Mouse (Mus musculus) limb, embryonic 13.5 days (tissue): ENCODE results near the gene Cct7. TPM values are rescaled to one million over a fixed set of nuclear protein-coding genes. Genes with fewer than 3 reads are reported as not detected.
A peak's percentile ranks its signal among the peaks of the same experiment; 100 is the strongest.

ENCODE experiments used
- ATAC-seq: fragments of 200-750 bp; cut with Nextera tagmentation; 2 replicates; pipeline ENCODE4 v1.8.0; 2017; ENCODE audit warnings: low read depth, moderate number of reproducible peaks, moderate TSS enrichment; ENCODE audit not compliant: low FRiP score
- H3K27ac ChIP-seq: fragments of 300-500 bp; sonication (generic); 2 replicates; pipeline ENCODE4 v1.5.1; 2015; ENCODE audit warnings: inconsistent platforms, mild to moderate bottlenecking, moderate library complexity
- H3K27me3 ChIP-seq: fragments of 300-500 bp; sonication (generic); 2 replicates; pipeline ENCODE4 v1.6.1; 2015; ENCODE audit warnings: mild to moderate bottlenecking, inconsistent platforms
- H3K36me3 ChIP-seq: fragments of 300-500 bp; sonication (generic); 2 replicates; pipeline ENCODE4 v1.6.1; 2015; ENCODE audit warnings: inconsistent platforms, mild to moderate bottlenecking, moderate library complexity
- H3K4me1 ChIP-seq: fragments of 300-500 bp; sonication (generic); 2 replicates; pipeline ENCODE4 v1.6.1; 2015; ENCODE audit warnings: inconsistent platforms
- H3K4me2 ChIP-seq: fragments of 300-500 bp; sonication (generic); replicated peaks from 2 replicates; pipeline ENCODE4 v1.6.1; 2015; ENCODE audit warnings: inconsistent platforms, mild to moderate bottlenecking, moderate library complexity
- H3K4me3 ChIP-seq: fragments of 300-500 bp; sonication (generic); 2 replicates; pipeline ENCODE4 v1.5.1; 2015; ENCODE audit warnings: moderate library complexity, mild to moderate bottlenecking, inconsistent platforms
- H3K9ac ChIP-seq: fragments of 300-500 bp; sonication (generic); 2 replicates; pipeline ENCODE4 v1.6.1; 2015; ENCODE audit warnings: mild to moderate bottlenecking, inconsistent platforms
- H3K9me3 ChIP-seq: fragments of 300-500 bp; sonication (generic); 2 replicates; pipeline ENCODE4 v1.6.1; 2016; ENCODE audit warnings: inconsistent platforms
- WGBS: fragments of 180-500 bp; shearing (Covaris S2); methylation state at CpG from one replicate; pipeline ENCODE4 v1.1.7; 2015; 5-methylcytosine and 5-hydroxymethylcytosine counted together
- polyA plus RNA-seq: library from polyadenylated mRNA; unstranded; fragments of >200 nt; fragmentation: Nextera tagmentation; extraction: Ambion mirVana; gene quantifications from 2 replicates; pipeline ENCODE4 v1.2.1, GENCODE M21; 2015

Gene Cct7
- polyA plus RNA-seq, 1 experiment from 2014 or later: 493 TPM

GRCm38 (mm10) chr6:85489717-85490116 is 38.4 kb downstream of the Cct7 start:
- Histone ChIP-seq H3K36me3 (no peaks in the 10 kb centered on the region), H3K27me3 (peaks cover 60% of the 10 kb centered on the region), H3K9ac (no peak overlapping the region), H3K4me1 (peaks cover 24% of the 10 kb centered on the region), H3K4me3 (no peak overlapping the region), H3K27ac (no peak overlapping the region), H3K9me3 (no peaks in the 10 kb centered on the region), H3K4me2 (no peak overlapping the region)
- WGBS: 82% methylated on average over 3 of the region's 3 CpGs
- no peak for ATAC-seq

GRCm38 (mm10) chr6:85490252-85490651 is 38.9 kb downstream of the Cct7 start:
- peaks cover 23% of the 10 kb centered on the region for H3K4me1 ChIP-seq
- H3K4me2 ChIP-seq: no peak overlapping the region
- H3K9me3 ChIP-seq: no peaks in the 10 kb centered on the region
- no peak overlapping the region for H3K4me3 ChIP-seq
- no peak overlapping the region for H3K27ac ChIP-seq
- H3K36me3 ChIP-seq: no peaks in the 10 kb centered on the region
- H3K9ac ChIP-seq: no peak overlapping the region
- H3K27me3 ChIP-seq: peaks cover 59% of the 10 kb centered on the region
- no peak for ATAC-seq
- 68% methylated on average over 4 of the region's 4 CpGs for WGBS

- no peak overlapping the region for H3K9ac ChIP-seq
- no peaks in the 10 kb centered on the region for H3K9me3 ChIP-seq
These were observed 40.3 kb downstream of the Cct7 start for GRCm38 (mm10) chr6:85491606-85492005.

GRCm38 (mm10) chr6:85496976-85497375 is 45.7 kb downstream of the Cct7 start:
- no peak overlapping the region for H3K4me3 ChIP-seq
- H3K36me3 ChIP-seq: no peaks in the 10 kb centered on the region
- H3K27me3 ChIP-seq: peaks cover 43% of the 10 kb centered on the region
- no peak overlapping the region for H3K27ac ChIP-seq
- H3K9ac ChIP-seq: no peak overlapping the region
- no peaks in the 10 kb centered on the region for H3K9me3 ChIP-seq
- no peak overlapping the region for H3K4me2 ChIP-seq
- H3K4me1 ChIP-seq: peaks cover 4% of the 10 kb centered on the region
- ATAC-seq: no peak

More at GRCm38 (mm10) chr6:85491606-85492005, 40.3 kb downstream of the Cct7 start:
- Histone ChIP-seq H3K4me1 (peaks cover 23% of the 10 kb centered on the region), H3K4me3 (no peak overlapping the region), H3K36me3 (no peaks in the 10 kb centered on the region), H3K27ac (no peak overlapping the region), H3K4me2 (no peak overlapping the region), H3K27me3 (peaks cover 57% of the 10 kb centered on the region)
- 14% methylated on average over 3 of the region's 3 CpGs for WGBS
- ATAC-seq: peak; percentile 79

- Histone ChIP-seq H3K9me3 (no peaks in the 10 kb centered on the region), H3K4me3 (no peak overlapping the region), H3K4me1 (peaks cover 13% of the 10 kb centered on the region), H3K4me2 (no peak overlapping the region), H3K27me3 (peaks cover 53% of the 10 kb centered on the region), H3K36me3 (no peaks in the 10 kb centered on the region), H3K27ac (no peak overlapping the region), H3K9ac (no peak overlapping the region)
- no peak for ATAC-seq
- WGBS: 54% methylated on average over 9 of the region's 9 CpGs
These were observed 46.8 kb downstream of the Cct7 start for GRCm38 (mm10) chr6:85498147-85498546.

- no peak overlapping the region for H3K4me2 ChIP-seq
These were observed 49.1 kb downstream of the Cct7 start for GRCm38 (mm10) chr6:85500416-85500815.

GRCm38 (mm10) chr6:85501571-85502102 is 50.3 kb downstream of the Cct7 start:
- Histone ChIP-seq H3K4me3 (peak overlapping the region; percentile 71), H3K27me3 (peaks cover 61% of the 10 kb centered on the region), H3K4me1 (peaks cover 15% of the 10 kb centered on the region), H3K27ac (no peak overlapping the region), H3K4me2 (peak overlapping the region; percentile 85), H3K9me3 (no peaks in the 10 kb centered on the region), H3K36me3 (no peaks in the 10 kb centered on the region), H3K9ac (peak overlapping the region; percentile 70; the same call in 1 of the 2 replicates)
- 7% methylated on average over 6 of the region's 6 CpGs for WGBS
- ATAC-seq: no peak

More at GRCm38 (mm10) chr6:85500416-85500815, 49.1 kb downstream of the Cct7 start:
- Histone ChIP-seq H3K4me1 (peaks cover 15% of the 10 kb centered on the region), H3K9ac (no peak overlapping the region), H3K9me3 (no peaks in the 10 kb centered on the region), H3K27me3 (peaks cover 61% of the 10 kb centered on the region), H3K4me3 (no peak overlapping the region), H3K27ac (no peak overlapping the region), H3K36me3 (no peaks in the 10 kb centered on the region)
- 62% methylated on average over 1 of the region's 1 CpGs for WGBS
- ATAC-seq: no peak

GRCm38 (mm10) chr6:85502103-85502910 is 51.0 kb downstream of the Cct7 start:
- Histone ChIP-seq H3K36me3 (no peaks in the 10 kb centered on the region), H3K4me1 (peaks cover 15% of the 10 kb centered on the region), H3K9ac (peak overlapping the region; percentile 70), H3K9me3 (no peaks in the 10 kb centered on the region), H3K4me2 (peak overlapping the region; percentile 85), H3K27ac (no peak overlapping the region), H3K4me3 (peak overlapping the region; percentile 71), H3K27me3 (peaks cover 63% of the 10 kb centered on the region)
- peak; percentile 79 for ATAC-seq
- WGBS: under 1% methylated on average over 36 of the region's 37 CpGs

- ATAC-seq: peak; percentile 86; the same call in 1 of the 2 replicates
These were observed 51.6 kb downstream of the Cct7 start, which contains the start of gene Fbxo41 for GRCm38 (mm10) chr6:85502911-85503250. TSS of gene Fbxo41 (minus strand) at chr6:85502994.

GRCm38 (mm10) chr6:85504908-85505307 is 53.6 kb downstream of the Cct7 start:
- H3K27me3 ChIP-seq: peaks cover 86% of the 10 kb centered on the region
- no peak overlapping the region for H3K27ac ChIP-seq
- no peak for ATAC-seq
- 75% methylated on average over 2 of the region's 2 CpGs for WGBS
- H3K4me3 ChIP-seq: no peak overlapping the region
- peaks cover 15% of the 10 kb centered on the region for H3K4me1 ChIP-seq
- no peaks in the 10 kb centered on the region for H3K36me3 ChIP-seq
- no peaks in the 10 kb centered on the region for H3K9me3 ChIP-seq
- H3K9ac ChIP-seq: no peak overlapping the region
- H3K4me2 ChIP-seq: no peak overlapping the region

More at GRCm38 (mm10) chr6:85502911-85503250, 51.6 kb downstream of the Cct7 start, which contains the start of gene Fbxo41:
- no peak within 1 kb of the TSS for H3K27ac ChIP-seq
- peak within 1 kb of the TSS; percentile 70 for H3K9ac ChIP-seq
- 3% methylated on average over 19 of the region's 22 CpGs for WGBS
- peak within 1 kb of the TSS; percentile 71 for H3K4me3 ChIP-seq
- no peaks in the 10 kb centered on the region for H3K36me3 ChIP-seq
- peak within 1 kb of the TSS; percentile 85 for H3K4me2 ChIP-seq
- no peaks in the 10 kb centered on the region for H3K9me3 ChIP-seq
- peaks cover 15% of the 10 kb centered on the region for H3K4me1 ChIP-seq
- H3K27me3 ChIP-seq: peaks cover 66% of the 10 kb centered on the region

- no peak overlapping the region for H3K4me3 ChIP-seq
- no peaks in the 10 kb centered on the region for H3K9me3 ChIP-seq
- ATAC-seq: no peak
- no peaks in the 10 kb centered on the region for H3K36me3 ChIP-seq
- no peak overlapping the region for H3K9ac ChIP-seq
- H3K27ac ChIP-seq: no peak overlapping the region
- H3K27me3 ChIP-seq: peaks cover 94% of the 10 kb centered on the region
- peaks cover 26% of the 10 kb centered on the region for H3K4me1 ChIP-seq
- WGBS: 38% methylated on average over 5 of the region's 5 CpGs
- H3K4me2 ChIP-seq: no peak overlapping the region
These were observed 57.3 kb downstream of the Cct7 start for GRCm38 (mm10) chr6:85508602-85509001.

- Histone ChIP-seq H3K4me3 (no peak overlapping the region), H3K36me3 (no peaks in the 10 kb centered on the region), H3K9me3 (peaks cover 3% of the 10 kb centered on the region), H3K4me2 (no peak overlapping the region), H3K9ac (no peak overlapping the region), H3K27me3 (peaks cover 96% of the 10 kb centered on the region), H3K4me1 (peaks cover 29% of the 10 kb centered on the region), H3K27ac (no peak overlapping the region)
- no peak for ATAC-seq
- 4% methylated on average over 6 of the region's 6 CpGs for WGBS
These were observed 59.2 kb downstream of the Cct7 start for GRCm38 (mm10) chr6:85510476-85510875.
